Mouse (Mus musculus) midbrain, embryonic 11.5 days (tissue): ENCODE results near the gene Pnlip. TPM values are rescaled to one million over a fixed set of nuclear protein-coding genes. Genes with fewer than 3 reads are reported as not detected.
A peak's percentile ranks its signal among the peaks of the same experiment; 100 is the strongest.

Experiments used
- ATAC-seq: fragments of 200-750 bp; cut with Nextera tagmentation; 2 replicates; pipeline ENCODE4 v1.8.0; 2017; ENCODE audit warnings: moderate TSS enrichment, moderate library complexity; ENCODE audit not compliant: low FRiP score
- DNase-seq: peaks from one replicate; pipeline ENCODE4 v3.0.0; 2015; ENCODE audit warnings: low spot score; ENCODE audit errors: missing footprints
- H3K27ac ChIP-seq: fragments of 300-500 bp; sonication (generic); 2 replicates; pipeline ENCODE4 v1.5.1; 2014; ENCODE audit warnings: low read depth, low read length
- H3K27me3 ChIP-seq: fragments of 300-500 bp; sonication (generic); 2 replicates; pipeline ENCODE4 v1.6.1; 2014; ENCODE audit warnings: mild to moderate bottlenecking, low read length, moderate library complexity, mixed read lengths; ENCODE audit not compliant: control insufficient read depth, insufficient read depth
- H3K36me3 ChIP-seq: fragments of 300-500 bp; sonication (generic); 2 replicates; pipeline ENCODE4 v1.6.1; 2014; ENCODE audit warnings: mild to moderate bottlenecking, low read length, moderate library complexity, mixed read lengths; ENCODE audit not compliant: control insufficient read depth, insufficient read depth
- H3K4me1 ChIP-seq: fragments of 300-500 bp; sonication (generic); 2 replicates; pipeline ENCODE4 v1.6.1; 2014; ENCODE audit warnings: low read length; ENCODE audit not compliant: control insufficient read depth, insufficient read depth
- H3K4me2 ChIP-seq: fragments of 300-500 bp; sonication (generic); 2 replicates; pipeline ENCODE4 v1.6.1; 2014; ENCODE audit warnings: mild to moderate bottlenecking, moderate library complexity
- H3K4me3 ChIP-seq: fragments of 300-500 bp; sonication (generic); 2 replicates; pipeline ENCODE4 v1.5.1; 2014; ENCODE audit warnings: low read depth, low read length
- H3K9ac ChIP-seq: fragments of 300-500 bp; sonication (generic); 2 replicates; pipeline ENCODE4 v1.6.1; 2014; ENCODE audit warnings: low read length
- H3K9me3 ChIP-seq: fragments of 300-500 bp; sonication (generic); 2 replicates; pipeline ENCODE4 v1.6.1; 2016; ENCODE audit warnings: low read length; ENCODE audit not compliant: control insufficient read depth
- WGBS: fragments of 180-500 bp; shearing (Covaris S2); extraction: QIAGEN DNeasy Blood & Tissue Kit; methylation state at CpG from one replicate; pipeline ENCODE4 v1.1.7; 2014; 5-methylcytosine and 5-hydroxymethylcytosine counted together
- polyA plus RNA-seq: library from polyadenylated mRNA; unstranded; fragments of >200 nt; fragmentation: Nextera tagmentation; extraction: Ambion mirVana; gene quantifications from 2 replicates; pipeline ENCODE4 v1.2.1, GENCODE M21; 2014

Gene Pnlip
- polyA plus RNA-seq = not detected in 2 replicates

DNA sequence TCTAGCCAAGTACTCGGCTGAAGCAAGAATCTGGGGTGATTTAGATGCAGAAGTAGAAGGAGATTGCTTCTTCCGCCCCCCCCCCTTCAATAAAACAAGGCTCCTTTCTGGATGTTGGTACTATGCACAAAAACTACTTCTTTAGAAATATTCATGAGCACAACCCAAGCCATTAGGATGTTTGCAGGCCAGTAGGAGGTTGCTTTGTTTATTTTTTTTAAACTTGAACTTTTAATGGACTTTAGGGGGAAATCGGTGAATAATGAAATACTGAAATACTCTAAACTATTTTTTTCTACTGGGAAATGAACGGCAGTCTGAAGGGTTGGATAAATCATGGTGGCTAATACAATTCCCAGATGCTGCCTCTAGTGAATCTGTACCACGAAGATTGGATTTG, at the start of gene Pnlip:
Gene Pnlip (plus strand): TSS at position 301 of the 400 bp plus-strand sequence.
- H3K4me2 ChIP-seq = no peak within 1 kb of the TSS
- H3K4me3 ChIP-seq = no peak within 1 kb of the TSS
- DNase-seq (no peak), ATAC-seq (no peak)
- no peak within 1 kb of the TSS for H3K27ac ChIP-seq
- H3K9ac ChIP-seq = no peak within 1 kb of the TSS
- H3K27me3 ChIP-seq = no peaks in the 10 kb centered on the region
- no peaks in the 10 kb centered on the region for H3K4me1 ChIP-seq
- H3K9me3 ChIP-seq = no peaks in the 10 kb centered on the region
- H3K36me3 ChIP-seq = no peaks in the 10 kb centered on the region
- 89% methylated on average over 5 of the region's 5 CpGs for WGBS

DNA sequence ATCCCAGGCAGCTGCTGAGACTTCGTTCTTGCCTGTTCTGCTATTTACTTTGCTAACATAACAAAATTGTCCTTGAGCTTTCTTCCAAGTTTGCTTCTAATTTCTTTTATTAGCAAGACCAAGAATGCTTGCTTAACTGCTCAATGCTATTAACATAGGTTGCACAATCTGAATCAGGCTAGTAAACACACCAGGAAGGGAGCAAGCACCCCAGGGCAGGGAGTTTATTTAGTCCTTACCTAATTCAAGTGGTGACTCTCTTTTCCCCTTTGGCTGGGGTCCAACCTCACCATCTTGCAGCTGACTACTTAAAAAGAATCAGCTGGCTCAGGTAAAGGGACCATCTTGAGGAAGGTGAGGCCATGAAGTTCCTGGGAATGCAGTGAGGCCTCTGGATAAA, 42.6 kb upstream of the Pnlip start:
- Histone ChIP-seq H3K4me1 (no peaks in the 10 kb centered on the region), H3K9ac (no peak overlapping the region), H3K36me3 (no peaks in the 10 kb centered on the region), H3K27ac (no peak overlapping the region), H3K9me3 (no peaks in the 10 kb centered on the region), H3K4me2 (no peak overlapping the region), H3K4me3 (no peak overlapping the region), H3K27me3 (no peaks in the 10 kb centered on the region)
- ATAC-seq = no peak
- DNase-seq = no peak
- WGBS = 72% methylated on average over 1 of the region's 1 CpGs

DNA sequence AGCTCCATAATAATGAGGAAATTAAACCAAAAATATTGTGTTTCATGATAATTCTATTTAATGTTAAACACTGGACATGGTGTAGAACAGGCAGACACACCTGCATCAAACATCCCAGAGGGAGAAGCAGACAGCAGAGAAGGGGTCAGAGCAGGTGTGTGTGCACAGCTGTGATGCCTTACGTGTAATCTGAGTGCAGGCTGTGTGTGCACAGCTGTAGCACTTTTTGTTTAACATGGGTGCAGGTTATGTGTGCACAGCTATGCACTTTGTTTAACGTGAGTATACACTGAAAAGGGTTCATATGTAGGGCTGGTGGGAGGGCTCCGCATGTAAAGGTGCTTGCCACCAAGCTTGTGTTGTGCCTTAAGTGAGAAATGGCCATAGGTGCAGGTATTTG, 39.6 kb upstream of the Pnlip start:
- WGBS = 82% methylated on average over 3 of the region's 3 CpGs
- Histone ChIP-seq H3K27ac (no peak overlapping the region), H3K9ac (no peak overlapping the region), H3K9me3 (no peaks in the 10 kb centered on the region), H3K4me3 (no peak overlapping the region), H3K4me2 (no peak overlapping the region), H3K36me3 (no peaks in the 10 kb centered on the region), H3K4me1 (no peaks in the 10 kb centered on the region), H3K27me3 (no peaks in the 10 kb centered on the region)
- ATAC-seq (no peak), DNase-seq (no peak)

DNA sequence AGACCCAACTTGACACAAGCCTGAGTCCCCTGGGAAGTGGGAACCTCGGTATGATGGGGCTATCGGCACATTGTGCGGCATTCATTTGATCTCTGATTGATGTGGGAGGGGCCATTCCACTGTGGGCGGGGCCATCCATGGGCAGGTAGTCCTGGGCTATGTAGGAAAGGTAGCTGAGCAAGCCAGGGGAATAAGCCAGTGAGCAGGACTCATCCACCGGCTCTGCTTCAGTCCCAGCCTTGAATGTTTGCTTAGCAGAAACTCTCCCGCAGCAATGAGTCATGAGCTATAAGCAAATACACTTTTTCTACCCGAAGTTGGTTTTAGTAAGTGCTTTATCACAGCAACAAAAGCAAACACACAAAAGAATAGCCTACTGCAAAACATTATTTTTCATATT, 35.7 kb upstream of the Pnlip start:
- no peaks in the 10 kb centered on the region for H3K36me3 ChIP-seq

DNA sequence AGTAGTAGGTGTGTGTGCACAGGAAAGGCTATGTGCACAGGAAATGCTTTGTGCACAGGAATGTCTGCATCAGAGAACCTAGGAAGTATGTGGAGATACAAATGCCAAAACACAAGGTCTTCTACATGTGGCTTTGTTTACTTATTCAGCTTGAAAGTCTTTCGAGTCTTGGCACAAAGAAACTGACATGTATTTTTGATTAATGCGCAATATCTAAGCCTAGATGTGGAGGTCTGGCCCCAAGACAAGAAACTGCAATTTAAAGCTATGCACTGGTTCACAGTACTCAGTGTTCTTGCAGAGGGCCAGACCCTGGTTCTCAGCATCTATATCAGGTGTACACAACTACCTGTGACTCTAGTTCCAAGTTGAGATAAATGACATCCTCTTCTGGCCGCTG, 31.6 kb upstream of the Pnlip start:
- 89% methylated on average over 3 of the region's 3 CpGs for WGBS
- Histone ChIP-seq H3K9me3 (no peaks in the 10 kb centered on the region), H3K9ac (no peak overlapping the region), H3K27me3 (no peaks in the 10 kb centered on the region), H3K4me3 (no peak overlapping the region), H3K27ac (no peak overlapping the region), H3K4me1 (no peaks in the 10 kb centered on the region), H3K4me2 (no peak overlapping the region), H3K36me3 (no peaks in the 10 kb centered on the region)
- no peak for DNase-seq
- ATAC-seq = no peak

More for the DNA sequence above, 35.7 kb upstream of the Pnlip start:
- H3K27me3 ChIP-seq = no peaks in the 10 kb centered on the region
- no peak overlapping the region for H3K4me3 ChIP-seq
- no peak overlapping the region for H3K4me2 ChIP-seq
- DNase-seq = no peak
- WGBS = 89% methylated on average over 7 of the region's 7 CpGs
- no peak overlapping the region for H3K27ac ChIP-seq
- no peaks in the 10 kb centered on the region for H3K9me3 ChIP-seq
- no peak for ATAC-seq
- no peaks in the 10 kb centered on the region for H3K4me1 ChIP-seq
- H3K9ac ChIP-seq = no peak overlapping the region

DNA sequence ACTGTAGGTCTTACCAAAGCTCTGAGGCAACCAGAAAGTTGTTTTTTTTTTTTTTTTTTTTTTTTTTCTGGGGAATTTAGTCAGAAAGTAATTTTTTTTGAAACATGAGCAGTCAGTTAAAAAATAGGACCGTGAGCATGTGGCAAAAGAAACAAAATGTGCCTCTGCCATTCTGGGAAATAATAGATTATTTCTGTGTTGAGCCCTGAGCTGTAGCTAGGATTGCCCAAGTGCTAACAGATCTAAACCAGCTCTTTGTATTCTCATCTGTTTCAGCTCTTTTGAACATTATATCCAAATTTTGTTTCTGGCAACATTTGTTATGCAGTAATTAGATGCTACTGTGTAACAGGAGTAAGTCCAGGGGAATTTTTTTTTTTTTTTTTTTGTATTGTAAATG, 30.7 kb upstream of the Pnlip start:
- DNase-seq (no peak), ATAC-seq (no peak)
- Histone ChIP-seq H3K9ac (no peak overlapping the region), H3K4me2 (no peak overlapping the region), H3K27me3 (no peaks in the 10 kb centered on the region), H3K4me3 (no peak overlapping the region), H3K4me1 (no peaks in the 10 kb centered on the region), H3K27ac (no peak overlapping the region), H3K36me3 (no peaks in the 10 kb centered on the region), H3K9me3 (no peaks in the 10 kb centered on the region)
- 82% methylated on average over 1 of the region's 1 CpGs for WGBS

DNA sequence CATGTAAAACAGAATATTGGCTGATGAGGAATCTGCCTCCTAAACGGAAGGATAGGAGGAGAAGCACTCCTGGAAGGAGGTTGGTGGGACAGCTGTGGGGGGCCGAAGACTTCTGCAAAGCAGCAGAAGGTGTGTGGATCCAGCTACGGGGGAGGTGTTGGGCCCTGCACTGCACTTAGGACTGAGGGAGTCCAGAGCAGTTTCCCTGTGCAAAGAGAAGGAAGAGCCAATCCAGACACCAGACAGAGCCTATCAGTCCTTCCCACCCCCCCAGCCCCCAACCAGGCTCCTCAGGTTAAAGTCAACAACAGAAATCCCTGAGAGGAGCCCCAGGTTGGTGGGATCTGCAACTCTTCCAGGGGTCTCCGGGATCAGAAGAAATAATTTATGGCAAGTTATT, 27.5 kb upstream of the Pnlip start:
- no peak overlapping the region for H3K4me2 ChIP-seq
- 87% methylated on average over 4 of the region's 4 CpGs for WGBS
- no peaks in the 10 kb centered on the region for H3K9me3 ChIP-seq
- no peaks in the 10 kb centered on the region for H3K27me3 ChIP-seq
- no peak overlapping the region for H3K4me3 ChIP-seq
- H3K27ac ChIP-seq = no peak overlapping the region
- ATAC-seq (no peak), DNase-seq (no peak)
- no peaks in the 10 kb centered on the region for H3K36me3 ChIP-seq
- no peaks in the 10 kb centered on the region for H3K4me1 ChIP-seq
- no peak overlapping the region for H3K9ac ChIP-seq

DNA sequence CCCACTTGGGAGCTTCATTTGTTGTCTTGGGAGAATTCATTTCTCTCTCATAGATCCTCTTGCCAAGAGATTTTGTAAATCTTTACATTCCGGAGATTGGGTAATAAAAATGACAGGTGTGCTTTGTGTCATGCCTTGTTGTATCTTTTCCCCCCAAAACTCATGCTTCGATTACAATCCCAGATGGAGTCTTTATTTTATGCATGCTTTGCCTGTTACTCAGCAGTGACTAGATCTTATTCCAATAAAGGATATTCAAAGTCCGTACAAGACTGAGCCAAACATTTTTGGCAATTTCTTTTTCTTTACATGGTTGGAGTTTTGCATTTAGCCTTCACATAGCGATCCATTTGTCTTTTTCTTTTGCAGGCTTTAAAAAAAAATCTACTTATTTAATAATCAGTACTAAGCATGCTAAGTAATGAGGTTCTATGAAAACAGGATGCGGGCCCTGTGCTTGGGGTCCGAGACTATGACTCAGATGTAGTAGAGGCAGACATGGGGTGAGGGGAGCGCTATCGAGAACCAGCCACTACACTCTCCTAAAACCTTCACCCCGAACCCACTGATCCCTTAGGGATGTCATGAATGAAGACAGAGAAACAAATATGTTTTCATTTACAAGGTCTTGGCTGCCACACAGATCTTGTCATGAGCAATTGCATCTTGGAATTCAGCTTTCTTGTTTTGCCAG, 26.9 kb upstream of the Pnlip start:
- DNase-seq (no peak), ATAC-seq (no peak)
- no peaks in the 10 kb centered on the region for H3K4me1 ChIP-seq
- WGBS = 94% methylated on average over 9 of the region's 9 CpGs
- no peak overlapping the region for H3K4me2 ChIP-seq
- H3K4me3 ChIP-seq = no peak overlapping the region
- H3K36me3 ChIP-seq = no peaks in the 10 kb centered on the region
- H3K9me3 ChIP-seq = no peaks in the 10 kb centered on the region
- no peak overlapping the region for H3K9ac ChIP-seq
- H3K27ac ChIP-seq = no peak overlapping the region
- no peaks in the 10 kb centered on the region for H3K27me3 ChIP-seq

DNA sequence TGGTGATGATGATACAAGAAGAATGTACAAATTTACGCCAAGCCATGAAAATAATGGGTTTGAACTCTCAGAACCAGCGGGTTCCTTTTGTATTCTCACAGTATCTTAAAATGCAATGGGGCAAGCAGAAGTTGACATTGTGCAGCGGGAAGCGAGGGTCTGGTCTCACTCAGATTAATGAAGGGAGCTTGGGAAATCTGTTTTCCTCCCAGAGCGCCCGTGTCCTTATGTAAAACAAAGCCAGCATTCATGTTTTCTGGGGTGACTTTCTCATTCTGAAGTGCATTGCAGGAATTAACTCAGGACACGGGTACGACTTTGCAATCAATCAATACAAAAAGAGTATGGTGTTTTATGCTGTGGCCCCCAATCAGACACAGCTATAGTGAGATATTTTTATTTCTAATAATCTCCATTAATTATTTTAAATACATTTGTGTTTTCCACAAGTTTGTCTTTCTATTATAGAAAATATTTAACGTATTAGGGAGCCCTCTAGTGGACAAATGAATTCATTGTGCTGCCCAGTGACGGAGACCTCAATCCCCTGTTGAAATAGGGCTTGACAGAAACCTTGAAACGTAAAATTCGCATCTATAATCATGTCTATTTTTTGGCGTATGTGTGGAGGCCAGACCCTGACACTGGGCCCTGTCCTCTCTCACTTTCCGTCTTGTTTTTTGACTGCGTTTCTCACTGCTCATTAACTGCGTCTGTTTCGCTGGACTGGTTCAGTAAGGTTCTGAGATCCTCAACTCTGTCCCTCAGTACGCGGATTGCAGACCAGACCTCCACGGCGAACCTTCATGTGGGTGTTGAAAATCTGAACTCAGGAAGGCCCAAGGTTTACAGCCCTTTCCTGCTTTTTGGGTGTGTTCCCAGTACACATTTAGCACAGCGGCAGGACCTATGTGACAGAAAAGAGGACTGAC, 24.6 kb upstream of the Pnlip start:
- 50% methylated on average over 22 of the region's 22 CpGs for WGBS
- H3K4me3 ChIP-seq = no peak overlapping the region
- H3K4me1 ChIP-seq = no peaks in the 10 kb centered on the region
- no peaks in the 10 kb centered on the region for H3K27me3 ChIP-seq
- H3K27ac ChIP-seq = no peak overlapping the region
- H3K9ac ChIP-seq = no peak overlapping the region
- peak; percentile 89 for DNase-seq
- no peak overlapping the region for H3K4me2 ChIP-seq
- ATAC-seq = no peak
- no peaks in the 10 kb centered on the region for H3K9me3 ChIP-seq
- H3K36me3 ChIP-seq = no peaks in the 10 kb centered on the region
